Mouse (Mus musculus) 3T3-L1 (cell line): ENCODE measurements around the gene Rhebl1.

Experiments
- DNase-seq: peaks from one replicate; pipeline ENCODE4 v3.0.0-alpha.2; 2015; ENCODE audit warnings: low read depth, low spot score

Rhebl1 gene

DNA sequence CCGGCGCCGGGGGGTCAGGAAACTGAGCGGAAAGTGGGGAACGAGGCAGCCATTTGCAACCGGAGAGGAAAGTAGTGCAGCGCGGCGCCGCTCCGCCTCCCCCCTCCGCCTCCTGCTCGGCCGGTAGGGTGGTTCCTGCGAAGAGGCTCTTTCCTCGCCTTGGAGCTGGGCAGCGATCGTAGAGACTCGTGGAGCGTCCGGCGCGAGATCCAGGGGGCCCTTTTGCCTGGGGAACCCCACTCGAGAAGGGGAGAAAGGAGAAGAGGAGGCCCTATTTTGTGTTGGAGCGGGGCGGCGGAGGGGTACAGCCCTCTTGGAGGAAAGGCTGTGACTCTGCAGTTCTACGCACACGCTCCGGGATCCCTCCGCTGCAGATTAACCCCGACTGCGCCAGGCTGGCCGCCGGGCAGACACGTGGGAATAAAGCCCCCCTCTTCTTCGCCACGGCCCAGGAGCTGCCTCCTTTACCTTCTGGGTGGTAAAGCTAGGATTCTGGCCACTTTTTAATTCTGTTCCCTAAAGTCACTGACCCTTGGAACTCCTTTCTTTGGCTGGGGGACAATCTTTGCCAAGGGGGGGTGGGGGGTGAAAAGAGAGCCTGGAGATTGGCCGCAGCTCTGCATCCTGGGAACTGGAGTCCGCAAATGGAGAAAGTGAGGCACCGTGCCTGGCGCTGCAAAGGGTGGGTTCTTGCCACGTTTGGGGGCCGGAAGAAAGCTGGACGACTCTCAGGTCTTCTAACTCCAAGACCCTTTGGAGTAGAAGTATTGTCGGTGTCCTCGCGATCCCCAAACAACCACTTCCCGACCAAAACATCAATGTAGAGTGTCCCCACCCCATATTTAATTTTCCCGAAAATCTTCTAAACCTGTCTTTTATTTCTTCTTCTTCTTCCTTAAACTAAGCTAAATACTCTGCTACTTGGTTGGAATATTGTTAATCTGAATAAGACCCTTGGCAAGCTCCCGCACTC, 22.1 kb downstream of the Rhebl1 start:
- DNase-seq: peak; percentile 97

DNA sequence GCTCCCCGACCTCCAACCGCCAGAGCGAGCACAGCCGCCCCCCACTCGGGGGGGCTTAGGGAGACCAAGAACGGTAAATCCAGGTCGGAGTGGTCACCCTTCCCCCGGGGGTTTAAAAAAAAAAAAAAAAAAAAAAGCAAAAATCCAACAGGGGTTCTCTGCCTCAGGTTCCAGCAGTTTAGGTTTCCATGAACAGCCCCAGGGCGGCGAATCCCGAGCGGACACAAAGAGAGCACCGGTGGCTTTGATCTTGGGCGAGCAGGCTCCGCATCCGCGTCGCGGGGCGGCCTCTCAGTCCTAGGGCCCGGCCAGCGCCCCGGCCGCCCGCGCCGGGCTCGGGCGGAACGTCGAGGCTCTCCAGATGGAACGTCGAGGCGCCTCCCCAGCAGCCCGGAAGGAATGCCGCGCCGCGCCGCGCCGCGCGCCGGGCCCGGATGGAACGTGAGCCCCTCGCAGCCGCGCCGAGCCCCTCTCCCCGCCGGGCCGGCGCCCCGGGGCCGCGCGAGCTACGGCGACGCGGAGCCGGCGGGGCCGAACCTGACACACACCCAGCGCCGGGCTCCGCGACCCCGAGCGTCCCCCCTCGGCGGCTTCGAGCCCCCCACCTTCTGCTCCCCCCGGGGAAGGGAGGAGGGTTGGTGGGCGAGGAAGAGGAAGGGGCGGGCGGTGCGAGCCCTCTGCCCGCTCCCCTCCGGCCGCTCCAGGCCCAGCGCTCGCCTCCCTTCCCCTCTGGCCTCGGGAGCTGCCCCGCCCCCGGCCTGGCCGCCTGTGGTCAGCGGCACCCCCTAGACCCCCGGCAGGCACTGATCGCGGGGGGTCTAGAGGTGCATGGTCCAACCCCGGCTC, 23.0 kb downstream of the Rhebl1 start, which contains the start of gene Kmt2d:
Gene Kmt2d, minus strand, starts transcription at position 135 of the 846 bp plus-strand sequence.
- DNase-seq: peak; percentile 48

DNA sequence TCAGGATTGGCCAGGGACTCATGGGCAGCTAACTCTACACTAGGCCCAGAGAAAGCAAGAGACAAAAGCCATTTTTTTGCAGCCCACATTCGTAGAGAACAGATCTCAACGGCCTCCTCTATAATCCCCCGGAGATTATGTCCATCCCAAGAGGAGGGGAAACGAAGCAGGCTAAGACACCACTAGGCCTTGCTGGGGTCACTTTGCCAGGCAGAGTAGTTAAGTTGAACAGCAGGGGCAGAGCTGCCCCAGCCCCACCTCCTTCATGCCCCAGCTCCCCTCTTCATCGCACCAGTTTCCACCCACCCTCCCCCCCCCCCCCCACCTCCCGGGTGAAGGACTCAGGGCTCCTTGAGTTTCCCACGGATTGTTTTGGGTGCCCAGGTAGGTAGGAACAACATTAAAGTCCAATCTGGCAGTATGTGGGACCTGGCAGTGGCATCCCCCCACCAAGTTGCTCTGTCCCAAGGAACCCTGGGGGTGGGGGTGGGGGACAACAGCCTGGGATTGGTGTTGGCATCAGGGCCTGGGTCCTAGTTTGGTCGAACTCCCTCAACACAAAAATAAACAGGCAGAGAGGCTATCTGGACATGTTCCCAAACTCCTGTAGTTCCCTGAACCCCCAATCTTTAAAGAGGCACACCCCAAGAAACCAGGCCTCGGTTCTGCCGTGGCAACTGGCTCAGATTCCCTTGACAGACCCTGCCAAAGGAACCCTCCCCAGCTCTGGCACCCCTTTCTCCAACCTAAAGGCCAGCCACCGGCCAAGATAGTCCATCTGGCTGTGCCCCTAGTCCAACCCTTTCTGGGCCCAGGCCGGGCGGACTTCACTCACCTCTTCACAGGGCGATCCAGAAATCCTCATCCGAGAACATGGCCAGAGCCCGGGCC, 23.9 kb downstream of the Rhebl1 start:
- DNase-seq: peak; percentile 47

DNA sequence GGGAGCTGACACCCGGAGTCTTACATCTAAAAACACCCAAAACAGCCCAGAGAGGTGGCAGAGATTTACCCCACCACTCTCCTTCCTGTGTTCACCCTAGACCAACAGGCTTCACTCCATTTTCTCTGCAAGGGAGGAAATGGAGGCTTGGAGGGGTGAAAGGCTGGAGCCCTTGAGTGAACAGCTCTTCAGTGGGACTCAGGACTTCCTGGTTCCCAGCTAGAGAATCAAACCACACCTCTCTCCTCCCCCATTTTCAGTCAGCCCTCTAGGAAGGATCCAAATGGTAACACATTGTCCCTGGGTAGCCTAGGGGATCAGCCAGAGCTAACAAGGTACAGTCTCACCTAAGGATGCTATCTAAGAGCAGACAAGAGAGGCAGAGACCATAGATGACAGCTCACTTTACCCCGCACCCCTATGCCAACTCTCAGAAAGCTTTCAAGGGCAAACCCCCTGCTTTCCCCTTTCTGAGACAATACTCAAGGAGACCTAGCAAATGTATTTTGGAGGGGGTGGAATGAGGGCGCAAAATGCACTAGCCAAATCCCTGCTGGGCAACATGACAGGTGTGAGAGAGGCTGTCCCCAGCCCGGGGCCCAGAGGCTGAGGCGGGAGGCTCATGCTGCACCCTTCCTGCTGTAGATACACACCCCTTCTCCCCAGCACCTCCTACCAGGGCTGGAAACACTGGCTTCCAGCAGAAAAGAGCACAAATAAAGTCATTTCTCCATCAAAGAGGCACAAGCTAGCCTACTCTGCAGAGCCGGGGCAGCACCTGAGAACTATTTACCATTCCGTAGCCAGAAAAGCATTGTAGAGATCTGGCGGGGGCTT, 24.8 kb downstream of the Rhebl1 start:
- DNase-seq: peak; percentile 50

DNA sequence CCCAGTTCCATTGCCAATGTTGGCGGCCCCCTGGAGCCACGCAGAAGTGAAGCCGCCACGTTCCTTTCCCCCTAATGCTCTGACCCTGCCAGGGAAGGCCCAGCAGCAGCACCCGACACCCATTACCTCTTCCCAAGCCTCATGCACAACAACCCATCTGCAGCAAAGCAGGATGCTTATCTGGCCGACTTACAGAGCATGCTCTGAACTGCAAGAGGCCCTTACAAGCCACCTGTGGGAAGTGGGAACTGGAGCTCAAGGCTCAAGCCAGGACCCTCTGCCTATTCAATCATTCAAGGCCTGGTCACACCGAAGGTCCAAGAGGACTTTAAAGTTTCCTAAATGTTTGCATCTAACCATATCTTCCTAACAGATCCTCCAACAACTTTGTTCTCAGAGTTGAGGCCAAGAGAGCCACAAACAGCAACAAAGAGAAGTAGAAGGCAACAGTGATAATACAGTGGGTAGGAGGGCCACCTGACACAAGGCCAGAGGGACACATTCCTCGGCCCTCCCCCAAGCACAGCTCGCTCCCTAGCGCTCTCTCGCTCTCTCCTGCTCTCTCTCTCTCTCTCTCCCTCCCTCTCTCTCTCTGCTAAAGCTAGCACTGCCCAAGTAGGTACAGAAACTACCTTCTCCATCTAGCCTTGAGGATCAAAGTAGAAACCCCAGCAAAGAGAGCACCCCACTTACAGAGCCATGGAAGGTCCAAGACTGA, 25.8 kb downstream of the Rhebl1 start:
- DNase-seq: no peak

DNA sequence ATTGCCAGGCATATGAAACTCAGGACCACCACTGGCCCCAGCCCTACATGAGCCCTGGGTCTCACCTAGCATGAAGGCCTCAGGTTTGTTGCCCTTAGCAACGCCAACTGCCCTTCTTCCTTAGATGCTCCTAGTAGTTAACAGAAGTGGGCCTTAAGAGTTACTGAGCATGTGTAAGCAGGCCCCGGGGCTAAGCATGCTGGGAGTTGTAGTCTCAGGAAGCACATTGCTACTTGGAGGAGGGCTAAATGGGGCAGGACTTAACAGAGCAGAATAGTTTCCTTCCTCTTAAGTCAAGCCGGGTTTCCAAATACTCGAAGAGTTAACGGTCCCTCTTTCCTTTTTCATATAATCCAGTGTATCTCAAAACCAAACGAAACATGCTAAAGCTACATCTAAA, 27.0 kb downstream of the Rhebl1 start:
- peak; percentile 70 for DNase-seq

DNA sequence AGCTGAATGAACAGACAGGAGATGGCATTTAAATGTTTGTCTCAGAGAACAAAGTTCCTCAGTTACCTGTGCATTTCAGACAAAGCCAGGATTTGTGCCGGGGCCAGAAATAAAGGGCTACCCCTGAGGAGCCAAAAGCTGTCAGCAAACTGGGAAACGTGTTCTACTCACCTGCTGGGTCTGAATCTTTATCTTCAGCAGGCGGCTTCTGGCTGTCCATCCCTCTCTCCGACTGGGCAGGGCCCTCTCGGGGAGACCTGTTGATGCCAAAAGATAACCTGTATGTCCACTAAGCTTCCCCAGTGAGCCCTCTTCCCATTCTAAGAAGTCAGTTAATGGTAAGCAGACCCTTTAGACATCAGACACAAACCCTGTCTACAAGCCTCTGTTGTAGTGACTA, 27.8 kb downstream of the Rhebl1 start:
- no peak for DNase-seq

DNA sequence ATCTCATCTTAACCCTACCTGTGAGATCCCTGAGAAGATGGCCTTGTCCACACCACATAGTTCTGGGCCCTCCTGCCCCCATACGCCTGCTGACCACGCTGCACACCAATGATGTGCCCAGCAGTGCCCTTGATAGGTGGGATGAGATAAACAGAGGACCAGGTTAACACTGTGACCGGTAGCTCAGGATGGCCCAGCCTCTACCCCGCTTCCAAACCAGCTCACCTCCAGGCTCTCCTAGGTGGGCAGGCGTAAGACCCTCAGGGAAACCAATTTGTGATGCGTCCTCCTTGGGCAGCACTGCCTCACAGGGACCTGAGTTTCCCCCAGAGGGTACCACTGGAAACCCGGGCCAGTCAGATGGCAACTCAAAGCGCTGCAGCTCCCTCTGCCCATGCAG, 28.6 kb downstream of the Rhebl1 start:
- DNase-seq: no peak

DNA sequence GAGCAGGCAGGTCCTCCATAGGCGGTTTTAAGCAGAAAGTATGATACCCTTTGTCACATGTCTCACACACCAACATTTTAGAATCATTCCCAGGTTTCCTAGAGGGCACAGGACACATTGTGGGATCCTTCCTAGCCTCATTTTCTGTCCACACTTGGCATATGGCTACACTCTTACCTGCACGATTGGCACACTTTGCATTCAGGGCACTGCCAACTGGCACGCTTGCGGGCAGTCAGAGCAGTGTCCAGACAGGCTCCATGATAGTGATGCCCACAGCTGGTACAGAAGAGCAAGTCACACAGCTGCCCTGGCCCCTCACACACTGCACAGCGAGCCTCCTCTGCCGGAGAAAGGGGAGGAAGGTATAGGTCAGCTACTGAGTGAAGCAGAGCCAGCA, 29.4 kb downstream of the Rhebl1 start:
- DNase-seq: no peak

DNA sequence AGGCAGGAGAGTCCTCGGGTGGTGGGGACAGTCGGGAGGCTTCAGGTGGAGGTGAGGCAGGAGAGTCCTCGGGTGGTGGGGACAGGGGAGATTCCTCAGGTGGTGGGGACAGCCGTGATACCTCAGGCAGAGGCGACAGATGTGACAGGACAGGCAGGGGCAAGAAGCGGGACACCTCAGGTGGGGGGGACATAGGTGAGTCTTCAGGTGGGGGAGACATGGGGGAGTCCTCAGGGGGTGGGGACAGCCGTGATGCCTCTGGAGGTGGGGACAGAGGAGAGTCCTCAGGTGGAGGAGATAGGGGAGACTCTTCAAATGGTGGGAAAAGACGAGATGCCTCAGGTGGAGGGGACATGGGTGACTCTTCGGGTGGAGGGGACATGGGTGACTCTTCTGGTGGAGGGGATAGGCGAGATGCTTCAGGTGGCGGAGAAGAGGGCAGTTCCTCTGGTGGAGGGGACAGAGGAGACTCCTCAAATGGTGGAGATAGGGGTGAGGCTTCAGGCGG, 30.8 kb downstream of the Rhebl1 start:
- no peak for DNase-seq

DNA sequence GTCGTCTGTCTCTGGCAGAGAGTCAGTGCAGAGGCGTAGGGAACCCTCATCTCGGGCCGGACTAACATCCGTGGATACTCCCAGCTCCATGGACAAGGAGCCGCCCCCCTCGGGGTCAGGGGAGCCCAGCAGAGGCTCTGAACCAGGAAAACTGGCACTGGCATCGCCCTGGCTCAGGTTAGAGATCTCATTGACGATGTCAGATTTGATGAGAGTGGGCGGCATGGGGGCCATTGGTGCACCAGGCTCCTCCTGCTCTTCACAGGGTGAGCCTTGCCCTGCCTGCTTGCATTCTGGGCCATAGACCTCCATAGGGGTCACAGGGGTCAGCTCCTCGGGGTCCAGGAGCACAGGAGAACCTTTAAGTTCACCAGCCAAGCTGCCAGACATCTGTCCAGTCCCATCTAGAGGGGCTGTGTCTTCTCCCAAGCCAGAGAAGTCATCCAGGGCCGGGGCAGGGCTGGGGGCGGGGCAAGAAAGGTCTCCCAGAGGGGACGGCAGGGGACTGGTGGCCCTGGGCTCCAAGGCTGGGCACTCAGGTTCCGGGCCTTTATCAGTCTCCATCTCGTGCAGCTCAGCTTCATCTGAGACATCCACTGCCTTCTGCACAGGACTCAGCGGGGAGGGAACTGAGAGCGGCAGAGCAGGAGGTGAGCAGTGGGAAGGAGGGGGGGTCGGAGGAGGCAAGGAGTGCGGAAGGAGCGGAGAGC, 32.5 kb downstream of the Rhebl1 start:
- no peak for DNase-seq

DNA sequence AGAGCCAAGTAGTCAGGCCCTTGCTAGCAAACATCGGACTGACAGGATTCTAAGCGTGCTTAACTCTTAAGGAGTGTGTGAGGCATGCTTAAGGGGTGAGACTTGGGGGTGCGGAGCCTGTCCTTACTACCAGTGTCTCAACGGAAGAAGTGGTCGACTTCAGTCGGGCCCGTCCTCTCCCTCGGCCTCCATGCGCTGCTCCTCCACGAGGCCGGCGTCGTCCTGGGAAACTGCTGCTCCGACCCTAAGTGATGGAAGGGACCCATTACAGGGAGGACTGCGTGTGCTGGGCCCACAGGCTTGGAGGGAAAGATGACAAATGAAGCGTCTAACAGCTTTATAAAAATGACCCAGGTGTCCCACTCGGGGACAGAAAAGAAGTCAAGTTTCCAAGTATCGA, 33.4 kb downstream of the Rhebl1 start:
- no peak for DNase-seq

DNA sequence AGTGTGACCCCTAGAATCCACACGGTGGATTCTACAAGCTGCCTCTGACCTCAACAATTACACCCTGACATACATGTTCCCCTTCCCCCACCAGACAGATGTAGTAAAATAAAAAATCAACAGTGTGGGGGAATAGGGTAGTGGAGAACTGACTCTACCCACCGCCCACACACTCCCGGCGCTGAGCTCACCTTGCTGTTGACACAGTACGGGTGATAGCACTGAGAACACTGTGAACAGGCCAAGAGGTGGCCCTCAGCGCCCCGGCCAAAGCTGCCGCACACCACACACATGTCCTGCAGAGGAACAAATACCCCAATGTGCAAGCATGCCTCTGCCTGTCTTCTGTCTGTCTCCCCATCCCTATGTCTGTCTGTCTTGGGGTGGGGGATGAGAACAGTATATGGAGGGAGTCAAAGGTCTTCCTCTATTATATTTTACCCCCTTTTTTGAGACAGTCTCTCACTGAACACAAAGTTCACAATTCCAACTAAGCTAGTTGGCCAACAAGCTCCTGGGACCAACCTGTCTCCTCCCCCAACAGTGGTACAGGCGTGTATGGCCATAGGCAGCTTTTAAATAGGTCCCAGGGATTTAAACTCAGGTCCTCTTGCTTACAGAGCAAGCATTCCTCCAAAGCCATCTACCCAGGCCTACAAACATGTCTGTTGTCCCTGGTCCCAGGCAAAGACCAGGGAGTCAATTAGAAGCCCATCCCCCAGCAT, 34.9 kb downstream of the Rhebl1 start:
- DNase-seq: no peak

DNA sequence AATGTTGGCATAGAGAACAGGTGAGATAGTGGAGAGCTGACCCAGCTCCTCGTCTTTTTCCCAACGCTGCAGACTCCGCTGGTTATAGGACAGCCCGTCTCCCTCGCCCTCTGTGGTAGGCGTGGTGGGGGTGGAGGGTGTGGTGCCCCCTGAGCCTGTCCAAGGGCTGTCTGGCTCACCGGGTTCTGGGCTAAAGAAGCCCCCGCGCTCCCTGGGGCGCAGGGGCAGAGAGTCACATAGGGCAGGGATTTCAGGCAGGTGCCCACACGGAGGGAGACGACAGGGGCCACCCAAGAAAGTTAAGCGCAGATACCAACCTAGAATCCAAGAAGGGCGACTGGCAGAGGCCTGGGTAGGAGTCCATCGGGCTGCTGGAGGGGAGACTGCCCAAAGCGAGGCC, 40.1 kb downstream of the Rhebl1 start:
- DNase-seq: no peak

DNA sequence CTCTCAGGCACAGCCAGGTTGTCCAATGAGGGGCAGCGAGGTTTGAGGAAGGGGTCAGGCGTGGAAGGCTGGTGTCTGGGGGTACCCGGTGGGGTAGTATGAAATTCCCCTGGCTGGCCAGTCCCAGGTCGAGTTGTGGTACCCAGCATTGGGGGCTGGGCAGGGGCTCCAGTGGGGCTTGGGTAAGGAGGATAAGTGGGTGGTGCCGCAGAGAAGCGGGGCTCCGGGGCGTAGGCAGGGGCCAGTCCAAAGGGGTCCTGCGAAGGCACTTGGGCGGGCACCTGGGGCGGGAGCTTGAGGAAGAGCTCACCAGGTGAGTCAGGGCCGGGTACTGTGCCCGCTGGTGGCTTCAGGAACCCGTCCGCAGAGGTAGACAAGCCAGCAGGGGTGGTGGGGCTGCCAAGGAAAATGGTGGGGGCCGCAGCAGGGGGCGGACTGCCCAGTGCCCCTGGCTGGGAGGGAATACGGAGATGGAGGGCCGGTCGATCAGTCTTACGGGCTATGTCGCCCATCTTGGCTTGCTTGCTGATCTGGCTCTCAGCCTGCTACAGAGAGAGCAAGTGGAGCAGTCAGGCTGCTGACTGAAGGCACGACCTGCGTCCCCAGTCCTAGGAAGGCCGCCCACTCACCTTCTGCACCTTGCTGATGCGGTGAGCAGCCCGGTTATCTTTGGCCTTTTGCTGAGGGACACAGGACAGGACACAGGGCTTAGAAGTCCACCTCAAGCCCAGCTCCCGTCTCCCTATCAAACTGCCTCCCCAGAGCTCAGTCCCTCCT, 41.0 kb downstream of the Rhebl1 start:
- no peak for DNase-seq

DNA sequence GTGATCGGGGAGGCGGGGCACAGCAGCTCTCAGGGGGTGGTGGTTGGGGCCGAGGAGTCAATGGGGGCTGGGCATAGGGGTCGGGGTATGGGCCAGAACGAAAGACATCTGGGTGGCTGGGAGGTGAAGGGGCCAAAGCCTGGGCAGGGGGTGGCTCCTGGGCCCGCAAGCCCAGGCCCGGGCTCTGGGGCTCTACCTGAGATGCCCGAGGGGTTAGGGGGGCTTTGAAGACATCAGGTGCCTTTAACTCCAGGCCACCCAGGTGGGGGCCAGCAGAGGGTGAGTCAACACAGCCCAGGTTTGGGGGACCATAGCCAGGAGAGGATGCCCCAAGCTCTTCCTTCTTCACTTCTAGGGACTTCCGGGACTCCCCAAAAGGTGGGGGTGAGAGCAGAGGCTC, 41.6 kb downstream of the Rhebl1 start:
- DNase-seq: no peak

DNA sequence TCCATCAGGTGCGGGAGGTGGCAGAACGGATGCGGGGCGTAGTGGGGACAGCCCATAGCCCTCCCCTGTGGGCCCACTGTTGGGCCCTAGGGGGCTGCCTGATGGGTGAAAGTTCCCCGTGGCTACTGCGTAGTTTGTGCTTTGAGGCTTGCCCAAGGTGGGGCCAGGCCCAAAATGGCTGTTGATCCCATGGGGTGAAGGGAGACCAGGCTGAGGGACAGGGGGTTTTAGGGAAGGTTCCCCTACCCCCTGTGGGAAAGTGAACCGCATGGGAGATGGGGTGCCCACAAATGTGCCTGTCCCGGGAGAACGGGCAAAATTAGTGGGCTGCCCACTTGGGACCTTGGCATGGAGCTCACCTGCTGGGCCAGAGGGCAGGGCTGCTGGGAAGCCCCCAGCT, 42.3 kb downstream of the Rhebl1 start:
- DNase-seq: no peak
